Mouse (Mus musculus): ENCODE data around the gene Slc6a15. TPM values are rescaled to one million over a fixed set of nuclear protein-coding genes. Genes with fewer than 3 reads are reported as not detected.

Gene Slc6a15
- total RNA-seq (2015) (not detected in 2 replicates), total RNA-seq (2017) (0.04 TPM in 1 of 2 replicates, not detected in the other)

DNA sequence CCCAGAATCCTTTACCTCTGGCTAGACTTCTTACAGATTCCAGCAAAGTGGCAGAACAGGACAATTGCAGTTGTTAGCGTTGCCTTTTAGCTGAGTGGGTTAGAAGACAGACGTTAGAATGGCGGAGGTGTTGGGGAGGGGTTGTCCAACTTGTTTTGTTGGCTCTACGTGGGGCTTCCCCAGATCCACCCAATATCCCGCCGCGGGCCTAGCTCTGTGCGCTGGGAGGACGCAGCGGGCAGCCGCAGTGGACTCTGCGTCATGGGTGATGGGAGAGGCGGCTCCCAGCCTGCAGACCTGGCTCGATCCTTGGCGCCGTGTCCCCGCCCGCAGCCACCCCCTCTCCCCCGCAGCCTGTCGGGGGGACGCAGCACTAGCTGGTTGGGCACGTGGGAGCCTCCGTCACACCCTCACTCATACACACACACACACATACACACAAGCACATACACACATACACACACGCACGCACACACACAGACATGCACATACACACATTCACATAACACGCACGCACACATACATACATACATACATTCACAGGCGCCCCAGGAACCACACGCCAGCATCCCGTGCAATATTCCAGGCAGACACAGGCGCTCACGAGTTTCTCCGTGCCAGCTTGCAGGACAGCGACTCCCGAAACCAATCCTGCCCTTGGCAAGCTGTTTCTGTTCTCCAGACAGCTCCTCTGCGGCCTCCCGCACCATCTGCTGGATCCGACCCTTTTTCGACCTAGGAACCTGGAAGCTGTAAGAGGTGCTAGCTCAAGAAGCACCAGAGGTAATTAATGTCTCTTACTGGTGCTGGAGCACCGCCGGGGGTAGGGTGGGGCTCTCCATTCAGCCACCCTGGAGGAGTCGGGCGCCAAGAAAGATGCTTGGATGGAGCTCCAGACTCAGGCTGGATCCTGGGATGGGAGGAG is at the start of gene Slc6a15:
TSS of gene Slc6a15 (plus strand) at position 413 of the 925 bp plus-strand sequence.
- peak; percentile 26; the same call in 1 of the 2 replicates for ATAC-seq (ENCODE audit: poor library complexity, severe bottlenecking)

DNA sequence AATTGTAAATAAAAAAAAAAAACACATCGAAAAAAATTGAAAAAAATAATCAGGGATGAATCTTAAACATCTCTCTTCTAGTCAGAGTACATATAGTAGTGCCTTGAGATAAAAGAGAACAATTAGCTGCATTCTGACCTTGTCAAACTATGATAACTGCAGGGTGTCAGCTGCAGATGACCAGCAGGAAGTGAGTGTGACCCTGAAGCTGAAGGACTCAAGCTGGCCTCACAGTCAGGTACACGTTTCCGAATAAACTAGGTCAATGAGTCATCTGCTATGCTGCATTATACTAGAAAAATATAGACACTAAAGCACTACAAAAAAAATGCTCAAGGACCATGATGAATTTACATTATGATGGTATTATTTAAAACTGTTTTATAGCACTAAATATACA is 45.6 kb upstream of the Slc6a15 start:
- no peak for ATAC-seq (ENCODE audit: poor library complexity, severe bottlenecking)

DNA sequence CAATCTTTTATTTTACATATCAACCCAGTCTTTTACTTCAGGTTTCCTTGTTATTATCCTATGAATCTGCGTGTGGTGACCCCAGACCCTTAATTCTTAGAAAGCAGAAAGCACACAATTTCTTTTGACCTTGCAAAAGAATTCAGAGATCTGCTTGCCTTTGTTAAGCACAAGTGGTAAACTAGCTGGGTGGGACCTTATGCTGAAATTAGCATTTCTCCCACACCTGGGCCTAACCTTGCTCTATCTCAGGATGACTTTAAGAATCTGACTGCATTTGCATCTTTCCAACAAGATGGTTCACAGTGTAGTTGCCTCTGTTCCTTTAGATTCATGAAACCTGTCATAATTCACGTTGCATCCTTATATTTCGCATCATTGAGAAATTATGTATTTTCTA is 44.2 kb upstream of the Slc6a15 start:
- ATAC-seq (ENCODE audit: poor library complexity, severe bottlenecking) = no peak

DNA sequence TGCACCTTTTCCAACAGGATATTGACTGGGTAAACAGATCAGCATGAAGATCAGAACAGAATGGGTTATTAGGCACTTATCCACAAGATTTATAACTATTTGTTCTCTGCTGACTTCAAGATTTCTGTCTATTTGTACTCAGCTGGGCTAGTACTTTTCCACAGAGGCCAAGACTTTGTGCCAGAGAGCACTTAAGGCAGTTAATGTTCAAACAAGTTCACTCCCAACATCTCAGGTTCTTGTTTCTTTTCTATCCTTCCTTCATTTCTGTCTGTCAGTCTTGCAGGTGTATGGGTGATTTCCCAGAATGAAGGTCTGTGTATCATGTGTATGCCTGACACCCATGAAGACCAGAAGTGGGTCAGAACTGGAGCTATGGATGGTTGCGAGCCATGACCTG is 33.3 kb upstream of the Slc6a15 start:
- no peak for ATAC-seq (ENCODE audit: poor library complexity, severe bottlenecking)

DNA sequence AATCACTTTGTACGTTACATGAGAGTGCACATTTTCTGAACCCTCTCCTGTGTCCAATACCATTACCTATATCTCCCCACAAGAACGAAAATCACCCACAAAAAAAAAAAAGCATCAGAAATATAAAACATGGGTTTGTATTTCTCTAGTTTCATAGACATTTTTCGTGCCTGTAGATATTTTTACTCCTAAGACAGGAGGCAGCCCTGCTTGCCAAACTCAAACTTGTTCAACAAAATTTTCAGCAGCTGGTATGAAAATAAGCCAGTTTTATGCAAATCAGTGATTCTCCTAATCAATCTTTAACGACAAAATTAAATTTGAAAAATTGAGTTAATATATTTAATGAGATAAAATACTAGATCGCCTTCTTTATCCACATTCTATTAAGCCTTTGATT is 27.7 kb upstream of the Slc6a15 start:
- no peak for ATAC-seq (ENCODE audit: poor library complexity, severe bottlenecking)

DNA sequence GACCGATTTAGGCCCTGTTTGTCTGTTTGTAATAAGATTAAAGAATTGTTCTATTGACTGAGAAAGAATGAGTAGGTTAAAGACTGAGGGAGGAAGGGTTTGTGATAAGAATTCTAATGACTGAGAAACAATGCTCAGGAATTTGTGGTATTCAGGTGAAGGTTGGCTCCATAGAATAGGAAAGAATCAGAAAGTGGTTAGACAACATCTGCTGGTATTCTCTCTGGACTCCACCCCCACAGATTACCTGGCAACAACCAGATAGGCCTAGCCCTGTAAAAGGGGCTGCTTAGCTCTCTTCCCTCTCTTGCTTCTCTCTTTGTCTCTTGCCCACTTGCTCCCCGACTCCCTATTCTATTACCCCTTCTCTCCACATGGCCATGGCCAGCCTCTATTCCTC is 20.8 kb upstream of the Slc6a15 start:
- ATAC-seq (ENCODE audit: poor library complexity, severe bottlenecking) = no peak

DNA sequence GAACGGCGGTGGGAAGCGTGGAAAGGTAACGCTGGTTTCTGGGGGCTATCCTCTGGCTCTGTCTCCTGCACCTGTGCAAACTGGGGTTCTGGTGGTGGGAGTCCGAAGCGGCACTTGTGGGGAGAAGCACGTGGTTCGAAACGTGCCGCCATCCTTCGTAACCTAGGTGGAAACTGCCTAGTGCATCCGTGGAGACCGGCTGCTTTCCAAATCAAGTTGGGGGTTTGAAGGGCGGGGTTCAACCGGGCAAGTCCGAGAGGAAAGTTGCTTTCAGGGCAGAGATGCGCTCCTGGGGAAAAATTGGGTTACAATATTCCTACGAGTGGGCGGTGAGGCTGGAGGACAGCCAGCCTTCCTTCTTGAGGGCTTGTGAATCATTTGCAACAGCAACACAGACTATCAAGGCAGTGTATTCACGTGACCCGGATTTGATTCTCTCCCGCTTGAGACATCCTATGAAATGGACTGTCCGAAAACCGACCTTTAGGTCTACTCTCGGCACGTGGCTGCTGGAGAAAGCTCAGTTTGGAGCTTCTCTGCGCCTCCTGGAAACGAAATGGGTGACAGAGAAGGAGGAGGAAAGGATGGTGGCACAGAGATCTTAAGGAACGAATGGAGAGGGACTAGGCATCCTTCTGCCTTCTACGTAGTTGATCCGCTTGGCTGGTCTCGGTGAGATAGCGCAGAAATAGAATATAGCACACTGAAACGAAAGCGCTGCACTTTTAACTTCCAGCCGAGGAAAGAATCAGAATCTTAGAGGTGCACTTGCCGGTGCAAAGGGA is 905 bp downstream of the Slc6a15 start:
- peak; percentile 26; the same call in 1 of the 2 replicates for ATAC-seq (ENCODE audit: poor library complexity, severe bottlenecking)

DNA sequence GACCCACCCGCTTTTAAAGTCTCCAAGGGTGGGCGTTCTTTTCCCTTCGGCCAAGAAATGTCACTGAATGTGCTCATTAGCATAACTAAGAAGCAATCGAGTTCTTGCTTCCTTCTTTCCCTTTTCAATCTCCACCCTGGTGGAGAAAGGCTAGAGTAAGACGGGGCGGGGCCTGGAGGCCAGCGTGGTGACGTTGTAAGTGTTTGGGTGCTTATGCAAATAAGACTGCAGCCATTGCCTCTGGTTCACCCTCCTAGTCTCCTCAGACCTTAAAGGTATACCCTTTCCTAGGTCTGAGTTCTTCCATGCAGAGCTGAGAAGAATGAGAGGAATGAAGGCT is 1.5 kb downstream of the Slc6a15 start:
- ATAC-seq (ENCODE audit: poor library complexity, severe bottlenecking) = peak; percentile 75

DNA sequence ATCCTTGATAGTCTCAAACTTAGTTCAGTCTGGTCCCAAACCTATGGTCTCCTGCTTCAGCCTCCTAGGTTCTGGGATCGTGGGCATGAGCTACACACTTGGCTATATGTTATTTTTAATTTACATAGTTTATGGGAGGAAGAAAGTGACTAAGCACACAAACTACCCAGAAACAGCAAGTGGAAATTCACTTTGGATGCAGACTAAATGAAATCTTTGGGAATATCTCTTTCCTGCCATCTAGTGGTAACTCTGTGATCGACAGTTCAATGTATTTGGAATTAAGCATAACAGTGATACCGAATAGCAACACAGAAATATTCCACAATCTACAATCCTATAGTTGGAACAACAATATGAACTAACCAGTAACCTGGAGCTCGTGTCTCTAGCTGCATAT is 34.6 kb downstream of the Slc6a15 start:
- ATAC-seq (ENCODE audit: poor library complexity, severe bottlenecking) = no peak

DNA sequence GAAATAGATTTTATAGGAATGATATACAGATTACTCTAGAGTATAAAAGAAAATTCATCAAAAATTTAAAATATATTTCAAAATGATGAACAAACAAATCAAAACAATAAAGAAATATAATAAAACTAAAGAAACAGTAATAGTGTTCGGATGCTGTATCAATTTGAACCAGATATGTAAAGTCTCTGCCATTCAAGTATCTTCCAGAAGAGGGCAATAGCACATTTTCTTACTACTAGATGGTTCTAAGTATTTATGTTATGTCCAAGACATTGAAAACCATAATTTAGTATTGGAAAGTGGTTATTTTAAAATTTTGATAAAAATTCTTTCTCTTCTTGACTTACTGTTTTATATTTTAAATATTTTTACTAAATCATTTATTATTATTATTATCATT is 60.1 kb downstream of the Slc6a15 start:
- no peak for ATAC-seq (ENCODE audit: poor library complexity, severe bottlenecking)

DNA sequence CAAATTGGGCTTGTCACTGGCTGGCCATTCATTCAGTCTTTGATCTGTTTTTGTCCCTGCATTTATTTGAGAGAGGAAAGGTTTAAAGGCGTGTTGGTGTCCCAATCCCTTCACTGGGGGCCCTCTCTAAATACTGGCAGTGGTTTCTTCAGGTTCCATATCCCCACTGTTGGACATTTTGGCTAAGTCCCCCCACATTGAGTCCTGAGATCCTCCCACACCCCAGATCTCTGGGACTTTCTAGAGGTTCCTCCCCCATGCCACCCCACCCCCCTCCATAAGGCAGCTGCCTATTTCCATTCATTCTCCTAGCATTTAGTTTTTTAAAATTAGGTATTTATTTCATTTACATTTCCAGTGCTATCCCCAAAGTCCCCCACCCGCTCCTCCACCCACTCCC is 75.0 kb downstream of the Slc6a15 start:
- no peak for ATAC-seq (ENCODE audit: poor library complexity, severe bottlenecking)

DNA sequence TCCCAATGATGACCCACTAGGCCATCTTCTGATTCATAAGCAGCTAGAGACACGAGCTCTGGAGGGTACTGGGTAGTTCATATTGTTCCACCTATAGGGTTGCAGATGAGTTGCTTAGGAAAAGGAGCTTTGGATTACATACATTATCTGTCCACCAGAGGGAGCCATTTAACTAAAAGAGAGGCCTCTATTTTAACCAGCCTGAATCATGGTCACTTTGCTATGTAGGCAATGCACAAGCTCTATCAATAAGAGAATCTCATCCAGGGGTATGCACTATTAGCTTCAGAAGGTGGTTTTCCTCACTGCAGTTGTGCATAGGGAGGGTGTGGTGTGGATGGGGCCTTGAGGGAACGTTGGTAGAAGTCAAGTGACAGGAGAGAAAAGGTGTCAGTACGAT is 75.5 kb downstream of the Slc6a15 start:
- peak; percentile 70 for ATAC-seq (ENCODE audit: poor library complexity, severe bottlenecking)

DNA sequence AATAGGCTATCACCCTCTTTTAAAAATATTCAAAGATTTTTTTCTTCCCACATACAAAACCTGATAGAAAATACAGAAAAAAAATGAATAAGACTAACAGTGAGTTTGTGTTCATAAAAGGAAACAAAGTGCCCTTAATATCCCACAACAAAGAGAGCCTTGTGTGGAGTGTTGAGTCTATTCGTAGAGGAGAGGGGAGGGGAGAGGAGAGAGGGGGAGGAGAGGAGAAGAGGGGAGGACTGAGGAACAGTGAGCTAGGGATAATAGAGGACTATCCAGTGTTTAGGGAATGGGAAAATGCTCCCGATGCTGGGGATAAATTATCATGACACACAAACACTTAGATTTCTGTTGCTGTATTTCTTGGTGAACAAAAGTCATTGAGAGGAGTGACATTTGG is 80.8 kb downstream of the Slc6a15 start:
- no peak for ATAC-seq (ENCODE audit: poor library complexity, severe bottlenecking)

DNA sequence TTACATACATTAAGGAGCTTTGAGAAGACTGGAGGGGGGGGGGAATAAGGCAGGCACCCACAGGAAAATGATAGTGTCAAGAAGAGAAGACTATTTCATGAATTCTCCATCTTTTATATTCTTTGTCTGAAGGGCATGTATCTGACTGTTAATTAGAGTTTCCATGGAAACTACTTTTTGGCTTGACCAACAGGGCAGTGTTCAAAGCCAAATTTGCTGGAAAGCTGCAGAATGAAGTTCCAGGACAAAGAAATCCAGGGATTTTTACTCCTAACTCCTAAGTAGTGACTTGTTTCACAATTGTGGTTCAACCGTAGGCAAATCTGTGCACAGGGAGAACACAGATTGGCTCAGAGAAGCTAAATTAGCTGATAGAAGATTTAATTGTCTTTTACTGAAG is 90.3 kb downstream of the Slc6a15 start:
- no peak for ATAC-seq (ENCODE audit: poor library complexity, severe bottlenecking)

Other genes with a start within 250 kb of the Slc6a15 start
- not detected in 2 replicates for gene Lrriq1, start 131.5 kb upstream of the Slc6a15 start, total RNA-seq (2015)
- gene Lrriq1, start 131.5 kb upstream of the Slc6a15 start, total RNA-seq (2017) = not detected in 2 replicates

Data from megakaryocyte, adult 5-6 weeks (primary cell).